Mouse (Mus musculus): Measurements from ENCODE around the gene Cnpy1. TPM values are rescaled to one million over a fixed set of nuclear protein-coding genes. Genes with fewer than 3 reads are reported as not detected.

Cnpy1 gene
- polyA plus RNA-seq, 1 experiment, result 0.06 TPM

- TF ChIP-seq POLR2A (IDR thresholded peaks at IDR 0.05; ENCODE audit: extremely low read depth, insufficient read depth, low read length), result no peak
- no peak for TF ChIP-seq CTCF (IDR thresholded peaks at IDR 0.05; ENCODE audit: extremely low read depth, insufficient read depth, low read length)
- Histone ChIP-seq H3K4me1 (ENCODE audit: control insufficient read depth, insufficient read depth, low read length) (no peaks in the 10 kb centered on the region), H3K27ac (ENCODE audit: insufficient read depth, low read length) (no peak overlapping the region), H3K4me3 (ENCODE audit: insufficient read depth, low read length) (no peak overlapping the region)
Observed at GRCm38 (mm10) chr5:28204678-28205077, 40.9 kb downstream of the Cnpy1 start.

- Histone ChIP-seq H3K27ac (ENCODE audit: insufficient read depth, low read length) (no peak overlapping the region), H3K4me3 (ENCODE audit: insufficient read depth, low read length) (no peak overlapping the region), H3K4me1 (ENCODE audit: control insufficient read depth, insufficient read depth, low read length) (no peaks in the 10 kb centered on the region)
- TF ChIP-seq CTCF (IDR thresholded peaks at IDR 0.05; ENCODE audit: extremely low read depth, insufficient read depth, low read length) (no peak), POLR2A (IDR thresholded peaks at IDR 0.05; ENCODE audit: extremely low read depth, insufficient read depth, low read length) (no peak)
Observed at GRCm38 (mm10) chr5:28203086-28203485, 42.5 kb downstream of the Cnpy1 start.

- H3K4me1 ChIP-seq (ENCODE audit: control insufficient read depth, insufficient read depth, low read length), result no peaks in the 10 kb centered on the region
- no peak overlapping the region for H3K4me3 ChIP-seq (ENCODE audit: insufficient read depth, low read length)
- H3K27ac ChIP-seq (ENCODE audit: insufficient read depth, low read length), result no peak overlapping the region
- TF ChIP-seq POLR2A (IDR thresholded peaks at IDR 0.05; ENCODE audit: extremely low read depth, insufficient read depth, low read length), result no peak
- no peak for TF ChIP-seq CTCF (IDR thresholded peaks at IDR 0.05; ENCODE audit: extremely low read depth, insufficient read depth, low read length)
Observed at GRCm38 (mm10) chr5:28199089-28199873, 46.3 kb downstream of the Cnpy1 start.

GRCm38 (mm10) chr5:28195473-28195872 lies 50.1 kb downstream of the Cnpy1 start:
- Histone ChIP-seq H3K4me3 (ENCODE audit: insufficient read depth, low read length) (no peak overlapping the region), H3K27ac (ENCODE audit: insufficient read depth, low read length) (no peak overlapping the region), H3K4me1 (ENCODE audit: control insufficient read depth, insufficient read depth, low read length) (no peaks in the 10 kb centered on the region)
- no peak for TF ChIP-seq POLR2A (IDR thresholded peaks at IDR 0.05; ENCODE audit: extremely low read depth, insufficient read depth, low read length)
- TF ChIP-seq CTCF (IDR thresholded peaks at IDR 0.05; ENCODE audit: extremely low read depth, insufficient read depth, low read length), result no peak

- no peak overlapping the region for H3K27ac ChIP-seq (ENCODE audit: insufficient read depth, low read length)
- no peak for TF ChIP-seq CTCF (IDR thresholded peaks at IDR 0.05; ENCODE audit: extremely low read depth, insufficient read depth, low read length)
Observed at GRCm38 (mm10) chr5:28192099-28192454, 53.5 kb downstream of the Cnpy1 start.

GRCm38 (mm10) chr5:28191201-28192098 lies 54.2 kb downstream of the Cnpy1 start:
- no peak for TF ChIP-seq CTCF (IDR thresholded peaks at IDR 0.05; ENCODE audit: extremely low read depth, insufficient read depth, low read length)
- no peak for TF ChIP-seq POLR2A (IDR thresholded peaks at IDR 0.05; ENCODE audit: extremely low read depth, insufficient read depth, low read length)
- Histone ChIP-seq H3K27ac (ENCODE audit: insufficient read depth, low read length) (no peak overlapping the region), H3K4me1 (ENCODE audit: control insufficient read depth, insufficient read depth, low read length) (no peaks in the 10 kb centered on the region), H3K4me3 (ENCODE audit: insufficient read depth, low read length) (no peak overlapping the region)

More at GRCm38 (mm10) chr5:28192099-28192454, 53.5 kb downstream of the Cnpy1 start:
- Histone ChIP-seq H3K4me3 (ENCODE audit: insufficient read depth, low read length) (no peak overlapping the region), H3K4me1 (ENCODE audit: control insufficient read depth, insufficient read depth, low read length) (no peaks in the 10 kb centered on the region)

GRCm38 (mm10) chr5:28179237-28179790 lies 66.3 kb downstream of the Cnpy1 start:
- Histone ChIP-seq H3K4me1 (ENCODE audit: control insufficient read depth, insufficient read depth, low read length) (no peaks in the 10 kb centered on the region), H3K27ac (ENCODE audit: insufficient read depth, low read length) (no peak overlapping the region), H3K4me3 (ENCODE audit: insufficient read depth, low read length) (no peak overlapping the region)
- TF ChIP-seq CTCF (IDR thresholded peaks at IDR 0.05; ENCODE audit: extremely low read depth, insufficient read depth, low read length) (no peak), POLR2A (IDR thresholded peaks at IDR 0.05; ENCODE audit: extremely low read depth, insufficient read depth, low read length) (no peak)

GRCm38 (mm10) chr5:28178322-28178721 lies 67.3 kb downstream of the Cnpy1 start:
- no peak for TF ChIP-seq POLR2A (IDR thresholded peaks at IDR 0.05; ENCODE audit: extremely low read depth, insufficient read depth, low read length)
- TF ChIP-seq CTCF (IDR thresholded peaks at IDR 0.05; ENCODE audit: extremely low read depth, insufficient read depth, low read length), result no peak
- no peak overlapping the region for H3K27ac ChIP-seq (ENCODE audit: insufficient read depth, low read length)
- no peaks in the 10 kb centered on the region for H3K4me1 ChIP-seq (ENCODE audit: control insufficient read depth, insufficient read depth, low read length)
- H3K4me3 ChIP-seq (ENCODE audit: insufficient read depth, low read length), result no peak overlapping the region

- no peak overlapping the region for H3K4me3 ChIP-seq (ENCODE audit: insufficient read depth, low read length)
- TF ChIP-seq CTCF (IDR thresholded peaks at IDR 0.05; ENCODE audit: extremely low read depth, insufficient read depth, low read length) (no peak), POLR2A (IDR thresholded peaks at IDR 0.05; ENCODE audit: extremely low read depth, insufficient read depth, low read length) (no peak)
Observed at GRCm38 (mm10) chr5:28176585-28176984, 69.0 kb downstream of the Cnpy1 start.

More at GRCm38 (mm10) chr5:28176585-28176984, 69.0 kb downstream of the Cnpy1 start:
- Histone ChIP-seq H3K27ac (ENCODE audit: insufficient read depth, low read length) (no peak overlapping the region), H3K4me1 (ENCODE audit: control insufficient read depth, insufficient read depth, low read length) (no peaks in the 10 kb centered on the region)

All from cortical plate, adult 2 months (tissue).